Mouse (Mus musculus): ENCODE results near the gene Fbxw7.
"Not testable (repeated sequence)": the region's sequence is repeated elsewhere in the genome, so short reads cannot be mapped to it uniquely, and the experiment has no call there.

Gene Fbxw7

DNA sequence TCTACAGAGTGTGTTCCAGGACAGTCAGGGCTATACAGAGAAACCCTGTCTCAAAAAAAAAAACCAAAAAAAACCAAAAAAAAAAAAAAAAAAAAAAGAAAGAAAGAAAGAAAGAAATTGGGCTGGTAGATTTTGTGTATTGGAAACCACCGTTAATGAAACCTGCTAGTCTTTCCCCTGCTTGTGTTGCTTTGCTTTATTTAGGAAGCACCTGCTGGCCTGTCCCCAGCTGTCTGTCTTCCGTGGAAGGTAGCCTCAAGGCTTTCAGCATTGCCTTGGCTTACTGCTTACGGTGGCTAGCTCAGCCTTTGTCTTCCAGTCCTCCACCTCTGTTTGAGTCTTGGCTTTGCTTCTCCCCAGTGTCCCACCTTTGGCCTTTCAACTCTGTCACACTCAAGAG, 11.9 kb downstream of the Fbxw7 start:
- in situ Hi-C loops (cut with MboI, MseI) = no loop called here

DNA sequence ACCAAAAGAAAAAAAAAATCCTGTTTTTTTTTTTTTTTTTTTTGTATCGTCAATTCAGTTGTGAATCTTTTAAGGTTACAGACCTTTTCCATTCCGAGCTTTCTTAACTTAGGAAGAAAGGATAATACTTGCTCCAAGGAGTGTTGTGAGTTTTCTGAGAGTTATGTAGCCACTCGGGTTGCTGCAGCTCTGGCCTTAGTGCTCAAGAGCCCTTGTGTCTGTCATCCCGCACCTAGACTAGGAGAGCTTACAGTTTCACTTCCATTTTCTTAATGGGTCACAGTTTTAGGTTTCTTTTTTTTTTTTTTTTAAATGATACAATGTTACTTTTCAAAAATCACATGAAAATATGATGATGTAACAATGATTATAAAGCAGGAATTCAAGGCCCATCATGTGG, 12.5 kb downstream of the Fbxw7 start:
- in situ Hi-C loops (cut with MboI, MseI) = no loop called here

DNA sequence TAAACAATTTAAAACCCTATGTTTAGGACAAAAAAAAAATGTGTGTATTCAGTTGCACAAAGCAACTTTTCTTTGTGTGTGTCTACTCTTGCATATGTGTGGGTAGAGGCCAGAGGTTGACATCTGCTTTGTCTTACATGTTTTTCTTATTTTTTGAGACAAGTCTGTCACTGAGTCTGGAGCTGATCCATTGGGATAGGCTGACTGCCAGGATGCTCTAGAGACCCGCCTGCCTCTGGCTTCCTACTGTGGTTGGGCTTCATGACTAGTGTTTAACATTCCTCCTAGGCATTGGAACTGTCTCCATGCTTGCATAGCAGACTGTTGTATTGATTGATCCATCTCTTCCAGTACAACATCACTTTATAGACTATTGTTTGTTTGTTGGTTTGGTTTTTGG, 14.3 kb downstream of the Fbxw7 start:
- in situ Hi-C loops (cut with MboI, MseI) = no loop called here

DNA sequence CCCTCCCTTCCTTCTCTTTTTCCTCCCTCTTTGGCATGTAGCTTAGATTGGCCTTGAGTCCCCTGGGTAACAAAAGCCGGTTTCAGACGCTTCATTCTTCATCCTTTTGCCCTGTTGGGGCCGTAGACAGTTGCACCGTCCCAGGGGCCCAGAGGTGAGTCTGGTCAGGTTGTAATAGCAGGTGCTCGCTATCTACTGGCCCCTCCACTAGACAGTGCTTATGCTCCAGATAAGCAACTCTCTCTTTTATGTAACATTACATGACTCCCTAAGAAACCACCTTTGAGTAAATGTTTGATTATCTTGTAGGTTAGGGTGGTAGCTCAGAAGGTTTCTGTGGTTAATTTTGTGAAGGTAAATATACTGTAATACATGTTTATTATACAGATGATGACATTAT, 21.0 kb downstream of the Fbxw7 start:
- in situ Hi-C loops (cut with MboI, MseI) = no loop called here

DNA sequence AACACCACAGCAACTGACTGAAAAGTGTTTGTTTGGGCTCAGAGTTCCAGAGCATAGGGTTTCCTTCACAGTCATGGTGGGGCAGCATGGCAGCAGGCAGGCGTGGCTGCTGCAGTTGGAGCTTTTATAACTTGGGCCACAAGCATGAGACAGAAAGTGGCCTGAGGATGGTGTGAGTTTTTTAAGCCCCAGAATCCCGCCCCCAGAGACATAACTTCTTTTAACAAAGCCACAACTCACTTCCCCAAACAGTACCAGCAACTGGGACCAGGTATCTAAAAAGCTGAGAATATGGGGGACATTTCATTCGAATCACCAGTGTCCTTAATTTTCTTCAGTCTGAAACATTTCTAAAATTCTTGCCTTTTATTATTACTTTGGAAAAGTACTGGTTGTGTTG, 22.9 kb downstream of the Fbxw7 start:
- in situ Hi-C loops (cut with MboI, MseI) = no loop called here

DNA sequence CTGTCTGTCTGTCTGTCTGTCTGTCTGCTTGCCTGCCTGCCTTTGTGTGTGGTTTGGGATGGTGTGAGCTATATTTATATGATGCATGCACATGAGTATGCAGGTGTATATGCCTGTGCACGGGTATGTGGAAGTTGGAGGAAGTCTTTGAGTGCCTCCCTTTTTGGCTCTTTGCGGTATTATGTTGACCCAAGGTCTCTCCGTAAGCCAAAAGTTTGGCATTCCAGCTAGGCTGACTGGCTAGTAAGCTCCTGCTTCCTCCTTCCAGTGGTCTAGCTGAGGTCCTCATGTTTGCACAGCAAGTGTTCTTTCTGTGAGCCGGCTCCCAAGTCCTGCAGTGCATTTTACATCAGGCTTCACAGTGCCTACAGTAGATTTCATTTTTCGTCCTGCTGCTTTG, 24.4 kb downstream of the Fbxw7 start:
- in situ Hi-C loops (cut with MboI, MseI) = no loop called here

DNA sequence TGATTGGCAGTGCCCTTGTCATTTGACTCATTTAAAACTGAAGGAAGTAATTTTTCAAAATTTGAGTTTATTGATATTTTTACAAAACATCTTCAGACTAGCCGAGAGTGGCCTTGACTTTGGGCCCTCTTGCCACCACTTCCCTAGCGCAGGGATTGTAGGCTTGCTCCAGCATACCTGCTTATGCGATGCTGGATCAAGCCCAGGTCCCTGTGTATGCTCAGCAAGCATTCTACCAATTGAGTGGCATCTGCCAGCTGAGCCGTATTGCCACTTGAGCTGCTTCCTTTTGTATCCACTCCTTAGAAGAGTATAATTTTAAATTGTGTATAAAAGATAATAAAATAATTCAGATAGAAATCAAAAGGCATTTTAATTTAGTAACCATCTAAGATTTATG, 26.2 kb downstream of the Fbxw7 start:
- in situ Hi-C loops (cut with MboI, MseI) = no loop called here

DNA sequence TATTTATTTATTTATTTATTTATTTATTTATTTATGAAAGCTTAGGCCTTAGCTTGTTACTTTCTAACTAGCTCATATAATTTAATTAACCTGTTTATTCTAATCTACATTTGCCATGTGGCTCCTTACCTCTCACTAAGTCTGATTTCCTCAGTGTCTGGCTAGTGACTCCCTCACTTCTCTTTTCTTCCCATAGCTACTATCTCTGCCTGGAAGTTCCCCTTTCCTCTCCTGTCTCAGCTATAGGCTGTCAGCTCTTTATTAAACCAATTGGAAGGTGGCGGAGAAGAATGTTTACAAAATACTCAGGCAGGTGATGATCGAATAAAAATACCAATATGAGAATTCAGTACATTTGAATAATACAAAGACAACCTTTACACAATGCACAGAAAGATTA, 27.7 kb downstream of the Fbxw7 start:
- in situ Hi-C loops (cut with MboI, MseI) = no loop called here

DNA sequence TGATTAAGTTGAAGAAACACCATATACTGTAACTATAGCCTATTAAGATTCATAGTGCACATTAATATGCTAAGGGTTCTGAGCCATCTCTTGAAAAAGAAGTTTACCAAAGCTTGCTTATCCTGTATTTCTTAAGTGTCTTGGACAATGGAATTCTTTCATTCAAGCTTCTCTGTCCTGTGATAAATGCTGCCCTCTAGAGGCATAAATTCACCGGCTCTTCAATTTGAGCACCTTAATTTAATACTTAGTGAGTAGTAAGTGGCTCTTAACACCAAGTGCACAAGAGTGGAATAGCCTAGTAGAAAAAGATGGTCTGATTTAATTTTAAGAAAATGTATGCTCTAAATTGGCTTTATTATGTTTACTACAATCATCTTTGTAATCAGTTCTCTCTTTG, 28.5 kb downstream of the Fbxw7 start:
- in situ Hi-C loops (cut with MboI, MseI) = no loop called here

DNA sequence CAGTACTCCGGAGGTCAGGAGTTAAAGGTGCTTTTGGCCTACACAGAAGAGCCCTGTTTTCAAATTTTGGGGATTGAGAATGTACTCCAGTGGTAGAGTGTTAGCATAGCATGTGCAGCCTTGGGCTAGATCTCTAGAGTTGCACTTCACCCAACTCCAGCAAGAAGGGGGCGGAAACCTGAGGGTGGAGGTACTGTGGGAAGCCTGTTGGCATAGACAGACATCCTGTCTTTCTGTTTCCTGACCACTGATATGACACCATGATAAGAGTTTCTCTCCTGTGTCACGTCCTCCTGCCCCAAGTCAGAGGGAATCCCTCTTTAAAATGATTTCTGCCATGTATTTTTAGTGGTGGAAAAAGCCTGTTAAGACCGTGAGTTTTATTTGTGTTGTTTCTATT, 33.7 kb downstream of the Fbxw7 start:
- in situ Hi-C loops (cut with MboI, MseI) = no loop called here

DNA sequence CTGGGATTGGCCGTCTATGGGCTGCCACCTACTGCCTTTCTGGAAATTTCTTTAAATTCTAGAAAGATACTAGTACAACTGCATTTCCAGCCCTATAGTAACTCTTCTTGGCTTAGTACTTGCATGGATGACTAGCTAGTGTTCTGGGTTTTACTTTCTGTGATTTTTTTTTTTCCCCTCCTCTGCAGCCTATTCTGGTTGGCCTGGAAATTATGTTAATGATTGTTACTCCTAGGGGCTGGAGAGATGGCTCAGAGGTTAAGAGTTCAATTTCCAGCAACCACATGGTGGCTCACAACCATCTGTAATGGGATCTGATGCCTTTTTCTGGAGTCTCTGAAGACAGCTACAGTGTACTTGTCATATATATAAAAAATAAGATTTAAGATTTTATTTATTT, 35.4 kb downstream of the Fbxw7 start:
- in situ Hi-C loops (cut with MboI, MseI) = no loop called here

DNA sequence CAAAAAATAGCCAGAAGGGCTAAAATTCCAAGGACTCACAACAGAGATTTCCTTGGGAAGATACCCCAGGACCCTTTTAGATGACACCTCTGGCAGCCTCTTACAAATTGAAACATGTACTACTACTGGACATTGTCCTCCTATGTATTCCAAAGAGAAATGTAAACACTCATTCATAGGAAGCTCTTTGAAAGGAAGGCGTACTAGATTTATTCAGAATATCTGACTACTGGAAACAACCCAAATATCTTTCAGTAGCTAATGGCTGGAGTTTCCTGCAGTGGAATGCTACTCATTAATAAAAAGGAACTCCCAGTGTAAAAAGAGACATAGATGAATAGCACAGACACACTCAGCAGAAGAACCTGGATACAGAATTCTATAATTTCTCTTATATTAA, 36.7 kb downstream of the Fbxw7 start:
- in situ Hi-C loops (cut with MboI, MseI) = no loop called here

DNA sequence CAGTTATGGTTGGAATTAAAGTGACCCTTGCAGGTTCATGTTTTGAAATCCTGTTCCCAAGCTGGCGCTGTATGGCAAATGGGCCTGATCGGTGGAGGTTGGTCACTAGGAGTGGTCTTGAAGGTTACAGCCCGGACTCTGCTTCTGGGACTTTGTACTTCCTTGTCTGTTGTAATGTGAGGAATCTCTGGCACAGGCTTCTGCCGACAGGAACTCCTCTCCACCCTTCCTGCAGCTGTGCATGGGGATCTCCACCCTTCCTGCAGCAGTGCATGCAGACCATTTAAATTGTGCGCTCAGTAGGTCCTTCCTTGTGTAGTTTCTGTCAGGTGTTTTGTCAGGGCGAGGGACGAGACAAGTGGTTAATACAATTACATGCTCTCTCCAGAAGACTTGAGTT, 37.8 kb downstream of the Fbxw7 start:
- in situ Hi-C loops (cut with MboI, MseI) = no loop called here

DNA sequence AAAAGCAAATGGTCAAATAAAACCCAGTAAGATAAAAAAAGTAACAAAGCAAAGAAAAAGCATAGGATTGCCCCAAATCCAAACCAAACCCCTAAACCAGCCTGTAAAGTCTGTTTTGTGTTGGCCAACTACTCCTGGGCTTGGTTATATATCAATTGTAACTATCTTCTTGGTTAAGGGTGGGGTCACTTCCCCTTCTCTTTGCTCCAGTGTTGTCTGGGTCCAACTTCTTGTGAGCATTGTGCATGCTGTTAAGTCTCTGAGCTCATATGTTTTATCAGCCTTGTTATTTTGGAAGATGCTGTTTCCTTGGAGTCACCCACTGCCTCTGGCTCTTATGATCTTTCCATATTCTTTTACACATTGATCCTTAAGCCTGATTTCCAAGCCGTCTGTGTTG, 39.4 kb downstream of the Fbxw7 start:
- in situ Hi-C loops (cut with MboI, MseI) = no loop called here

DNA sequence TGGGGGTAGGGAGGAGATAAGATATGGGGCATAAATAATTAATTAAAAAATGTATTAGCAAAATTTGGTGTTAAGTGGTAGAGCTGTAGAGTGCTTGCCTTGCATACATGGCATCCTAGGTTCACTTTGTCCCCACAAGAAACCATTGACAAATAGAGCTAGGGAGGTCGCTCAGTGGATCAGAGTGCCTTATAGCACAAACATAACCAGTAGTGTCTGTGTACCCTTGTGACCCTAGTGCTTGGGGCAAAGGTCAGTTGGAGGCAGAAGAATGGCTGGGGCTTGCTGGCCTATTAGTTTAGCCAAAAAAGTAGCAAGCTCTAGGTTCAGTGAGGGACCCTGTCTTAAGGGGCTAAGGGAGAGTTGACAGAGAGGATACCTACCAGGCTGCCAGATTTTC, 45.6 kb downstream of the Fbxw7 start:
- in situ Hi-C loops (cut with MboI, MseI) = no loop called here

DNA sequence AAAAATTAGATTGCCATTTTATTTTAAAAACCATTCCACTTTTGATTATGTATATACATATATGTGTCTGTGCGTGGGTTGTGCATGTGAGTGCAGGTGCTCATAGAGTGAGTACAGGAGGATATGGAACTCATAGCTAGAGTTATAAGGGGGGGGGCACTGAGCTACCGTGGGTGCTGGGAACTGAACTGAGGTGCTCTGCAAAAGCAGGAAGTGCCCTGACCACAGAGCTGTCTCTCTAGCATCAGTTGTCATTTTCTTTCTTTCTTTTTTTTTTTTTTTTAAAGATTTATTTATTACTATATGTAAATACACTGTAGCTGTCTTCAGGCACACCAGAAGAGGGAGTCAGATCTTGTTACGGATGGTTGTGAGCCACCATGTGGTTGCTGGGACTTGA, 46.7 kb downstream of the Fbxw7 start:
- in situ Hi-C loops (cut with MboI, MseI) = not testable (repeated sequence)

DNA sequence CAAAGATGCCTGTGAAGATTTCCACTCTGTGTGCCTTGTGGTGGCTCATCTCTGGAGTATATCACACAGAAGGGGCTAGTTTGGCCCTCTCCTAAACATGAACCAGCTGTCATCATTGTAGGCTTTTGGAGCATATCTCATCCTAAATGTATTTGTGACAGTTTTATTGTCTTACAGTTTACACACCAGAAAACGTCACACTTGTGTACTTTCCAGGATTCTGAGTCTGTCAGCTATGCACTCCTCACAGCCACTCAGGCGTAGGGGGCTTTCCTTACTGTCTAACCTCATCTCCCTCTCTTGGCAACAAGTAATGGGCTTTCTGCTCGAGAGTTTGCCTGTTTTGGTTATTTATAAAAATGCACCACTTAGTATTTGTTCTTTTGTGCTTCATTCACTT, 50.6 kb downstream of the Fbxw7 start:
- in situ Hi-C loops (cut with MboI, MseI) = no loop called here

DNA sequence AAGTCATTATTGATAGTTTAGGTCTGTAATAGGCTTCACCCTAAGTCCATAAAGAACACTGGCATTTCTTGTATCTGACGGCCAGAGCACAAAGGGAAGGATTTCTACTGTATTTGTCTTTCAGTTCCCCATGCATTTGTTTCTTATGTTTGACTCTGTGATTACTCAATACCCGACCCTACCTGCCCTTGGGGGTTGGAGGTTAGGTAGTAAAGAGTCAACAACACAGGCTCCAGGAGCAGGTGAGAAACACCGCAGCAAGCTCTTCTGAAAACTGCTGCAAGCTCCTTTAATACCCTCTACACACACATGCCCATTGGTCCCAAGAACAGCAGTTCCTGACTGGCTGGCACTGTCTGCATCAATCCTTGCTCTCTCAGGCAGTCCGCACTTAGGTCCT, 51.8 kb downstream of the Fbxw7 start:
- in situ Hi-C loops (cut with MboI, MseI) = no loop called here

DNA sequence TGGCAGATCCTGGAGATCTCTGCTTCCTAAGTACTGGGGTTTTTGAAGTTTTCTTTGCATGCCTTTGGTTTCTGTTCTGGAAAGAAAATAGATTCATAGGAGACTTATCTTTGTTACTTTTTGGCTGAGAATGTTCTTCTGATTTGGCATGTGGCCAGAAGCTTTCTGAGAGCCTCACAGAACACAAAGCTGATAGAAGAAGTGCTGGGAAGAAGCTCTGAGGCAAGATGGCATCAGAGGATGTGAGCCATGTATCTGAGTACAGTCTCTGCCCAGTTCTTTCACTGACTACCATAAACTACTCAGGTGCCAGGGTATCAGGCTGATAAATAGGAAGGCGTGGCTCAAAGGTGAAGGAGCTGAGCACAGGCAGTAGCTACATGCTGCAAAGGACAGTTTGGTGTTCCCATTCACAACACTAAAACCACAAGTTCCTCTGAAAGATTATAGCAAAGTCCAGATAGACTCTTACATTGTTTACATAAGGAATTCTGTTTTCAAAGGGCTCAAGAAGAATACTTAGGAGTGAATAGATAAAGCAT, 52.4 kb downstream of the Fbxw7 start:
- in situ Hi-C loops (cut with MboI, MseI) = no loop called here

DNA sequence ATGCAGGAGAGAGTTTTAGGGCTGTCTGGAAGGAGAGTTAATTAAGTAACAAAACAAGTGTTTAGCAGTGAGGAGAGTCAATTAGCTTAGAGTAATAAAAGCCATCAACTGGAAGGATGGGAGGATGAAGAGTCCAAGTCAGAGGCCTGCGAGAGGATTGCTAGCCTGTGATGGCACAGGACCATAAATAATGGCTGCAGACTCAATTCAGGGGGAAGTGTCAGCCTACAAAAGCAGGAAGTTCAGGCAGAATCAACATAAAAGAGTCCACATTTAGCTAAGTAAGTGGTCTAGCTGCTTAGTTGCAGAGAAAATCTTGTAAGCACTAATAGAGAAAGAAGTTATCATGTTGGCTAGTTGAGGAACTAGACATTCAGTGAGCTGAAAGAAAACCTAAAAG, 52.9 kb downstream of the Fbxw7 start:
- in situ Hi-C loops (cut with MboI, MseI) = no loop called here

DNA sequence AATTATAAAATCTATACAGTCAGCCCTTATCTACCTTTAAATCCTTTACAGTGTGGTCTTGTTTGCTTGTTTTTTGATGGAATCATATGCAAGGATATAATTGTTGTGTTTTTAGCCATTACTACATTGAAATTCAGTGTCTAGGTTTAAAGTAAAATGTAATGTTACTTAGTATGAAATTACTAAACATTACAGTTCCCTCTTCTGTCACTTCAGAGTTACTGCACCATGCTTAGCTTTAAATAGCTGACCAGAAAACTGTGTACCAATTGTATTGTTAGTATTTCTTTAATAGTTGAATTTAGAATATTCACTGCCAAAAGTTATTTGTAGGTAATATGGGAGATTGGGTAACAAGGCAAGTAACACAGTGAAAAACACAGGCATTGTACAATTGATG, 55.1 kb downstream of the Fbxw7 start:
- in situ Hi-C loops (cut with MboI, MseI) = no loop called here

DNA sequence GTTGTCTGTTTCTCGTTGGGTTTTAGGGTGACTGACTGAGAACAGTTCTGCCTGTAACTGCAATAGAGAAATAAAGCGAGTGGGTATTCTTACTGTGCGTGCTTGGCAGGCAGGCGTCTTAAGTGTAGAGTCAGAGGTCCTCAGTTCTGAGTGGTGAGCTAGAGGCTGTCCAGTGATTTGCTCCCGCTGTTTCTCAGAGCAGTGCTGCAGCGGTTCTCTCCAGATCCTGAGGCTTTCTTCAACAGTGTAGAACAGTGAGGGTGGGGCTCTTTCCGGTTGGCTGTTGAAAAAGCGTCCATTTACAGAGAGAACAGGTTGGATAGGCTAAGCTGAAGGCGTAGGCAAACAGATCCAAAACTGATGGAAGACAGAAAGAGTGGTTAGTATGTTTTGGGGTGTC, 60.2 kb downstream of the Fbxw7 start:
- in situ Hi-C loops (cut with MboI, MseI) = no loop called here

DNA sequence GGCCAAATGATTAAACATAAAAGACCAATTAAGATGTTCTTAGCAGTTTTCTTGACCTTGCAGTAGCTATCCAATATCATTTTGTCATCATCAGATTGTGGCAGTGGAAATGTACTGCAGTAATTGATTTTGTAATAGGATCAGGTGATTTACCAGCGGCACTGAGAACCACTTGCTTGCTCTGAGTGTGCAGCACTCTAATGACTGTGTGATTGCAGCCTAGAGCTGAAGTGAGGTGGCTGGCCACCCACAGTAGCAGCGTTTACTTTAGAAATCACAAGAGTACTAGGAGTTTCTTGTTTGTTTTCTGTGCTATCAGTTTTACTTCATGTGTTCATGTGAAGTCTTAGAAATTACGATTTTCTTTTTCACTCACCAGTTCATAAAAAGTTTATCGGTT, 61.1 kb downstream of the Fbxw7 start:
- in situ Hi-C loops (cut with MboI, MseI) = no loop called here

DNA sequence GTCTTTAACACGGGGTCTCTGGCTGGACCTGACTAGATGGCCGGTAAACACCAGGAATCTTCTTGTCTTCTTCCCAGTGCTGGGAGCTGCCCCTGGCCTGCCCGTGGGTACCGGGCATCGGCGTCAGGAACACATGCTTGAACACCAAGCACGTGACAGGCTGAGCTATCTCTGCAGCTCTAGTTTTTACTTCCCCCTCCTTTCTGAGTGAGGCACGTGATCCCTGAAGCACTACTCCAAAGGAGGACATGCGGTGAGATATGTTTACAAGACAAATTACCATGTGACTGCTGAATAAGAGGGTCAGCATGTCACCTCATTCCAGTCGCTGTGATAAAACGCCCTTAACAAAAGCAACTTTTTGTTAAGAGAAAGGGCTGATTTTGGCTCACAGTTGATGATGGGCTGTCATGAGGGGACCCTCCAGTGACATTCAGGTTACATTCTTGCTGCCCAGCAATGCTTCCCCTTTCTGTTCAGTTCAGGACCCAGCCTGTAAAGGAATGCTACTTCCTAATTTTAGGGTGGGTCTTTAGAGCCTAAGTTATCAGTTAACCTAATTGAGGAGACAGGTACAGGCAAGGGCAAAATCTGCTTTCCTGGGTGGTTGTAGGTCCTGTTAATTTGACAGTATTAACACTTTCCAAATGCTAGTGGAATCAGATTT, 68.9 kb downstream of the Fbxw7 start:
- in situ Hi-C loops (cut with MboI, MseI) = no loop called here

All from T-helper 1 cell (primary cell).